Mouse (Mus musculus): ENCODE data around the gene Csf1.
A peak's percentile ranks its signal among the peaks of the same experiment; 100 is the strongest.

Gene Csf1

GRCm38 (mm10) chr3:107759929-107760581 lies at the start of gene Csf1:
TSS of gene Csf1 (minus strand) at chr3:107760469.
- DNase-seq, result peak; percentile 71

GRCm38 (mm10) chr3:107808013-107808750 lies 47.9 kb upstream of the Csf1 start:
- DNase-seq, result no peak

- DNase-seq, result no peak
Observed at GRCm38 (mm10) chr3:107807386-107807974, 47.2 kb upstream of the Csf1 start.

GRCm38 (mm10) chr3:107806916-107807315 lies 46.6 kb upstream of the Csf1 start:
- DNase-seq, result no peak

- DNase-seq, result no peak
Observed at GRCm38 (mm10) chr3:107804799-107805198, 44.5 kb upstream of the Csf1 start.

- no peak for DNase-seq
Observed at GRCm38 (mm10) chr3:107802185-107802946, 42.1 kb upstream of the Csf1 start.

- DNase-seq, result no peak
Observed at GRCm38 (mm10) chr3:107798946-107799345, 38.7 kb upstream of the Csf1 start.

- DNase-seq, result no peak
Observed at GRCm38 (mm10) chr3:107796191-107796983, 36.1 kb upstream of the Csf1 start.

- DNase-seq, result no peak
Observed at GRCm38 (mm10) chr3:107794890-107795289, 34.6 kb upstream of the Csf1 start.

GRCm38 (mm10) chr3:107793300-107794201 lies 33.3 kb upstream of the Csf1 start:
- peak; percentile 68 for DNase-seq

- no peak for DNase-seq
Observed at GRCm38 (mm10) chr3:107792736-107793135, 32.5 kb upstream of the Csf1 start.

- DNase-seq, result peak; percentile 33
Observed at GRCm38 (mm10) chr3:107790766-107791303, 30.6 kb upstream of the Csf1 start.

- no peak for DNase-seq
Observed at GRCm38 (mm10) chr3:107790227-107790626, 30.0 kb upstream of the Csf1 start.

GRCm38 (mm10) chr3:107788885-107789284 lies 28.6 kb upstream of the Csf1 start:
- DNase-seq, result peak; percentile 35

- DNase-seq, result no peak
Observed at GRCm38 (mm10) chr3:107787613-107788501, 27.6 kb upstream of the Csf1 start.

- no peak for DNase-seq
Observed at GRCm38 (mm10) chr3:107786980-107787612, 26.8 kb upstream of the Csf1 start.

GRCm38 (mm10) chr3:107786344-107786743 lies 26.1 kb upstream of the Csf1 start:
- no peak for DNase-seq

- no peak for DNase-seq
Observed at GRCm38 (mm10) chr3:107785546-107785945, 25.3 kb upstream of the Csf1 start.

- DNase-seq, result no peak
Observed at GRCm38 (mm10) chr3:107783315-107783714, 23.0 kb upstream of the Csf1 start.

All from right cerebral cortex, adult 18-20 months (tissue).